Mouse (Mus musculus): ENCODE measurements around the gene 1500009C09Rik.

1500009C09Rik gene

GRCm38 (mm10) chr15:82252097-82252496 lies at the start of gene 1500009C09Rik:
TSS of gene 1500009C09Rik (plus strand) at chr15:82252397.
- no peak for DNase-seq

DNA sequence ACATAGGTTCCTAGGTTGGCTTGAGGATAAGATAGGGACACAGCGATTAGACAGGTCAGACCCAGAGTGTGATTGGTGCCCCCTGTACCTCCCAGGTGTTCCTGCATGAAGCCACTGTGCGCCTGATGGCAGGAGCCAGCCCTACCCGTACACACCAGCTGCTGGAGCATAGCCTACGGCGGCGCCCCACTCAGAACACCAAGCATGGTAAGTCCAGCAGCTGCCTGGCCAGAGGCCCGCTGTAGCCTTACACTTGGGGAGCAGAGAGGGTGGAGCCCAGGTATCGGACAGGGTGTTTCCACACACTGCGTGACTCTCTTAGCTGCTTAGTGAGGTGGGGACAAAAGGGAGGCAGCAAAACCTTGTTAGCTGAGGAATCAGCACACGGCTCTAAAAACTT lies 49.1 kb upstream of the 1500009C09Rik start:
- peak; percentile 35 to 48 for DNase-seq

- DNase-seq, result peak; percentile 85 to 87
Measured at GRCm38 (mm10) chr15:82203611-82204351, 48.4 kb upstream of the 1500009C09Rik start.

DNA sequence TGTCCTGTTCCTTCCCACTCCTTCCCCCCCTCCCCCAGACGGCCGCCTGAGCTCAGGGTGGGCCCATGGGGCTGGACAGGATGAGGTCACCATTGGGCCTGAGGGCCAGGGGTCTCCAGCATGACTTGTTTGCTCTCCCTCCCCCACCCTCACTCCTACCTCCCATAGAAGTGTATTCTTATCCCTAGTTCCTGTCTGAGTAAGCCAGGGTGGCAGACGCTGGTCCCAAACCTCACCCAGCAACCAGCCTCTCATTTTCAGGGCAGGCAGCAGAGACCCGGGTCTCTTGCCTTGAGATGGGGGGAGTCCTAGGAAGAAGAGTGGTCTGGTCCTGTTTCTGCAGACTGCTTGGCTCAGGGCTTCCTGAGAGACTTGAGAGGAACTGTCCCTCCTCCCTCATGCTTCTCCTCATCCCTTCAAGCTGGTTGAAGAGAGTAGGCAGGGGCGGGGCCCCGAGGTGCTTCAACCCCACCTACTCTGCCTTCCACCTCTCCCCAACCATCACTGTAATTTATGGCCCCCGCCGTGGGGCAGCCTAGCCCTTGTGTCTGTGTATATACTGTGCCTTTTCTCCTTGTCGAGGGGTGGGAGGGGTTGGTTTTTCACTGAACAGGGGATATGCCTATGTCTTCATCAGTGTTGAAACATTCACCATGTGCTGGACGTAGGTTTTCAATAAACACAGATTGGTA lies 47.4 kb upstream of the 1500009C09Rik start:
- DNase-seq, result peak; percentile 20 to 46

- peak; percentile 95 to 97 for DNase-seq
Measured at GRCm38 (mm10) chr15:82206365-82207104, 45.7 kb upstream of the 1500009C09Rik start.

- DNase-seq, result peak; percentile 33 to 64
Measured at GRCm38 (mm10) chr15:82207105-82207459, 45.1 kb upstream of the 1500009C09Rik start.

DNA sequence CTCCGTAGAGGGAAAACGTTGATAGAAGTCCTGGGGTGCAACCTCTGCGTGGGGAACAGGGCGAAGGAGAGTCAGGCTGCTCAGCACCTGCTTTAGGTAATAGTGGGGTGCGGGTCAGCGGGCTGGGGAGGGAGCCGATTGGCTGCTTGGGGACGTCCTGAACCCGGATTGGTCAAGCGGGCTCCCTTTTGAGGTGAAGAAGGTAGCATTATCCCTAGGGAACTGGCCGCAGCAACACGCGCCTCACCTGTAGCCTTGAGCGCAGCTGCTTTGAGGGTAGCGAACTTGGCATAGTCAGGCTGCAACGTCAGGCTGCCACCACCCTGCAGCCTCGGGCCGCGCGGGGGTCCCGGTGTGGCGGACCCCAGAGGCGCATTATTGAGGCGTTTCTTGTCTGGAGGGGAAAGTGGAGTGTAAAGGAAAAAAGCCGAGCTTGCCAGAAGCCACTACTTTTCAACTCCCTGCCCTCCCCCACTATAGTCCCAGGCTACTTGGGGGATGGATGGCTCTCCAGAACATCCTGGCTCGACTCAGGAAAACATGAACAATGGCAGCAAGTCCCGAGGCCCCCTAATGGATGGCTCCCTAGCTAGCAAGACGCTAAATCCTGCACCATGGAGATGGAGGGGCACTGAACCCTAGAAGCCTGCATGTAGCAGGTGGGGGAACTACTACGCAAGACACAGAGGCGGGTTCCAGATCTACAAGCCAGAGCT lies 44.5 kb upstream of the 1500009C09Rik start:
- peak; percentile 23 to 47 for DNase-seq

DNA sequence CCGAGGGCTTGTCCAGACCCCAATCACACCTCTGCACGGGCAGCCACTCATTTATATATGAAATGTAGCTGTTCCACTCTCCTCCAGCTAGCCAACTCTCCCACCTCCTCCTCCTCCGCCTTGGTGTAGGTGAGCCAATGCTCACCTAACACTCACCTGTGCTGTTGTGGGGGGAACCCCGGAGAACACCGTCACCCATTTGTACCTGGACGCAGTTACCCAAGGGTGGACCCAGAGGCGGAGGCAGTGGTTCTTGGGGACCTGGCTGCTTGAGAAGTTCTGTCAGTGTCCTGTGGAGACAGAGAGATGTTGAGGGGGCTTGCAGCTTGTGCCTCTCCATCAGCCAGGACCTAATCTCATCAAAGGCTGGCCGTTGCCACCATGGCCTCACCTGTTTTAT lies 43.9 kb upstream of the 1500009C09Rik start:
- DNase-seq, result peak in 1 of 2 experiments; percentile 17

GRCm38 (mm10) chr15:82209295-82210050 lies 42.7 kb upstream of the 1500009C09Rik start:
- DNase-seq, result peak; percentile 30 to 54

DNA sequence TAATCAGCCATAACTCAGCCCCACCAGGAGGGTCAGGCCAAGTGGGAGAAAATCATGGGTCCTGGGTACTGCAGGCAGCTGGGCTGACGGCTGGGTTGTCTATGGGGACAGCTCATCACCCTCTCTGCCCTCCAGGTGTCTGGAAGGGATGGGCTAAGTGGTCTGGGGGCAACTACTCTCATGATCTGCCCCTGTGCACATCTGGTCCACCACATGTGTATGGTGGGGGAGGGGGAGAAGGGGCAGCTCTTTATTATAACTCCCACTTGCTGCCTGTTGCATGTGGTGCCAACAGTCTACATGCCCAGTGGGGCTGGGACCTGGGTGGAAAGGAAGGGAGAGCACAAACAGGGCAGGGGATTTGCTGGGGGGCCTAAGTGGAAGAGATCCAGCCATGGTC lies 41.4 kb upstream of the 1500009C09Rik start:
- peak; percentile 26 to 38 for DNase-seq

- DNase-seq, result peak; percentile 21 to 43
Measured at GRCm38 (mm10) chr15:82211281-82211680, 40.9 kb upstream of the 1500009C09Rik start.

- DNase-seq, result peak; percentile 62 to 77
Measured at GRCm38 (mm10) chr15:82211911-82212751, 40.1 kb upstream of the 1500009C09Rik start.

DNA sequence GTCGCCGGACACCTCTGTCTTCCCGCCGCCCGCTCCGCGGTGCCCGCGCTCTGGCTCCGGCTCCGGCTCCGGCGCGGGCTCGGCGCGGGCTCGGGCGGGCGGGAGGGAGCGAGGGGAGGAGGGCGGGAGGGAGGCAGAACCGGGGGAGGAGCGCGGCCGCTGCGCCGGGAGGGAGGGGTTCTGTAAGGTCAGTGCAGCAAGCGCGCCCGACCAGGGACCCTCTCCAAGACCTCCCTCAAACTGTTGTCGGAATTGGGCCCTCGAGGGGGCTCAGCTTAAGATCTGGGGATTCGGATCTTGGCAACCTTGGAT lies 39.5 kb upstream of the 1500009C09Rik start, which contains the start of gene Shisa8:
Shisa8 (minus strand) TSS at position 64 of the 312 bp plus-strand sequence.
- peak; percentile 74 to 77 for DNase-seq

DNA sequence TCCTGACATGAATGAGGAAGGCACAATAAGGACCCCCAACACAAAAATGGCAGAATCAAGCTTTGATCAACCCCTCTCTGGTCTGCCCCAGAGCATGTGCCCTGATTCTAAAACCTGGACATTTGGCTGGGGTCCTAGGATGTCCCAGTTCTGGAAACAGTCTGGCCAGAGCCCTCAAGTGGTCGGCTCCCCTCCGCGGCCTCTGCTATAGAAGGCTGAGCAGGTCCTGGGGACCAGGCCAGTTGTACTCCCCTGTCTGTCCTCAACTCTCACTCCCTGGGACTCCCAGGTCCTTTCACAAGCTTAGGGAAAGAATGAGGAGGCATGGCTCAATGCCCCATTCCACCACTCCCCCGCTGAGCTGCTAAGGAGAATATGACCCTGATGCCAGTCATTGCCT lies 39.0 kb upstream of the 1500009C09Rik start:
- DNase-seq, result peak; percentile 32 to 51

- peak; percentile 68 to 76 for DNase-seq
Measured at GRCm38 (mm10) chr15:82215332-82216046, 36.7 kb upstream of the 1500009C09Rik start.

- peak; percentile 33 to 54 for DNase-seq
Measured at GRCm38 (mm10) chr15:82216142-82216827, 35.9 kb upstream of the 1500009C09Rik start.

GRCm38 (mm10) chr15:82217039-82217438 lies 35.2 kb upstream of the 1500009C09Rik start:
- no peak for DNase-seq

DNA sequence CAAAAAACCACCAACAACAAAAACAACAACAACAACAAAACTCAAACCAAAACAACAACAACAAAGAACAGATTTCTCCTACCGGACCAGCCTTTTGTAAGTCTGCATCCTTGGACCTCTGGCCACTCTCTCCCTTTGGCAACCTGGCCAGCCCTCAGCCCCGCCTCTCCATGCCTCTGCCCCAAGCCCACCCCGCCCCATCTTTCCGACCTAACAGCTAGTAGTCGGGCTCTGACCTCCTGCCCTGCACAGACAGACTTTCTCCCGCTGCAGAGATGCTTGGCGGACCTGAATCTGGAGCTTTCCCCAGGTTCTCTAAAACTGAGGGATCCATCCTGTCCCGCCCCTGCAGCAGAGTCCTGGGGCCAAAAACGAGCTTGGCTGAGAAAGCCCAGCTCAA lies 34.2 kb upstream of the 1500009C09Rik start:
- no peak for DNase-seq

DNA sequence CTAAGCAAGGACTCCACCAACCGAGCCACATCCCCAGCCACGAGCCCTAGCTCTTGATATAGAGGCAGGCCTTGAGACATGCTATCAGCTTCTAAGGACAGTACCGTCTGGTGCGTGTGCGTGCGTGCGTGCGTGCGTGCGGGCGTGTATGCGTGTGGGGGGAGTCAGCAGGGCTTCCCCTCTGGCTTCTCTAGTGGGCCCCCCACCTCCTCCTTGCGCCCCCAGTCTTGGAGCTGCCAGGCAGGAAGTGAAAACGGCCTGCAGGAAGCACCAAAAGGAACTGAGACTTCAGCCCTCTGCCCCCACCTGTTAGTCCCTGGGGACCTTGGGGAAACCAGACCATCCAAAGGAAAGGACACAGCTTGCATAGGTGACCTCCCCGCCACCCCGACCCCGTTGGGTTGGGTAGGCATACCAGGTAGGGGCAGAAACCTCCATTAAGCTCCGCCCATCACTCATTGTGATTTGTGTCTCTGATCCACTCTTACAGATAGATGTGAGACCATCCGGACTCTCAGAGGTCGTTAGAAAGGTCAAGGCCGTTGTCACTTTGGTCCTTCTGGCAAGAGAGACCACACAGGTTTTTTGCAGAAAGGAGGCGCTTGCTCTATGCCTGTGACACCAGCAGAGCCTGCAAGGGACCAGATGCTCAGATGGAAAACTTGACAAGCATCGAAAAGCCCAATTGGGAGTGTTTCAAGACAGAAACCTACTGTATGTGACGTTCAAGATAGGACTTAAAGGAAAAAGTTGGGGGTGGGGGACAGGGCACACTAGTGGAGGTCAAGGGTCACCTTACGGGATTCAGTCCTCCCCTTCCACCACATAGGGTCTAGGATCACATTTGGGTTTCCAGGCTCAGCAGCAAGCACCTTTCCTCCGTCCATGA lies 33.2 kb upstream of the 1500009C09Rik start:
- no peak for DNase-seq
